Mouse (Mus musculus) MEL (cell line): ENCODE measurements around the gene Prdm9. TPM values are rescaled to one million over a fixed set of nuclear protein-coding genes. Genes with fewer than 3 reads are reported as not detected.

Experiments
- DNase-seq: peaks from one replicate; pipeline ENCODE4 v3.0.0; 2011; ENCODE audit warnings: low read depth, low spot score
- H3K27ac ChIP-seq: 2 replicates; pipeline ENCODE4 v1.5.1; 2012; ENCODE audit warnings: low read depth, mild to moderate bottlenecking, control low read depth, low read length, moderate library complexity; ENCODE audit not compliant: control insufficient read depth
- H3K27me3 ChIP-seq, 2 experiments: fragments of 150-350 bp in 1 of 2; sonication (generic) in 1 of 2; 2 replicates each; pipeline ENCODE4 v1.6.1; 2012; ENCODE audit warnings: low read length in 2 of 2, mild to moderate bottlenecking in 2 of 2, improper control_type of control experiment in 1 of 2, moderate library complexity in 1 of 2; ENCODE audit not compliant: insufficient read depth in 2 of 2, control insufficient read depth in 1 of 2
- H3K36me3 ChIP-seq, 2 experiments: 2 replicates each; pipeline ENCODE4 v1.6.1; 2012 to 2014; ENCODE audit warnings: low read length in 2 of 2, improper control_type of control experiment in 1 of 2, inconsistent platforms in 1 of 2, mild to moderate bottlenecking in 1 of 2; ENCODE audit not compliant: insufficient read depth in 2 of 2, control insufficient read depth in 1 of 2
- H3K4me1 ChIP-seq, 2 experiments: fragments of 150-350 bp in 1 of 2; sonication (generic) in 1 of 2; 2 replicates each; pipeline ENCODE4 v1.6.1; 2012; ENCODE audit warnings: low read length in 2 of 2, improper control_type of control experiment in 1 of 2, mild to moderate bottlenecking in 1 of 2; ENCODE audit not compliant: insufficient read depth in 2 of 2, control insufficient read depth in 1 of 2
- H3K4me3 ChIP-seq, 2 experiments: fragments of 150-350 bp in 1 of 2; sonication (generic) in 1 of 2; 2 replicates each; pipeline ENCODE4 v1.5.1; 2012; ENCODE audit warnings: low read depth in 2 of 2, low read length in 2 of 2, mild to moderate bottlenecking in 2 of 2, moderate library complexity in 2 of 2, control low read depth in 1 of 2, improper control_type of control experiment in 1 of 2; ENCODE audit not compliant: control insufficient read depth in 1 of 2, insufficient read depth in 1 of 2
- H3K79me2 ChIP-seq: 2 replicates; pipeline ENCODE4 v1.6.1; 2012; ENCODE audit warnings: mild to moderate bottlenecking, low read length, moderate library complexity; ENCODE audit not compliant: control insufficient read depth, poor library complexity, insufficient read depth
- H3K9ac ChIP-seq: 2 replicates; pipeline ENCODE4 v1.6.1; 2012; ENCODE audit warnings: low read depth, mild to moderate bottlenecking, control low read depth, low read length, moderate library complexity; ENCODE audit not compliant: control insufficient read depth, poor library complexity, severe bottlenecking
- H3K9me3 ChIP-seq: fragments of 150-350 bp; sonication (generic); replicated peaks from 2 replicates; pipeline ENCODE4 v1.6.1; 2012; ENCODE audit warnings: mild to moderate bottlenecking, low read length, improper control_type of control experiment, moderate library complexity; ENCODE audit not compliant: insufficient read depth
- BHLHE40 ChIP-seq: IDR thresholded peaks from 2 replicates; pipeline ENCODE4 v1.6.1; 2012; ENCODE audit warnings: low read depth, mild to moderate bottlenecking, inconsistent platforms, low read length, improper control_type of control experiment, borderline replicate concordance
- CHD2 ChIP-seq: IDR thresholded peaks from 2 replicates; pipeline ENCODE4 v1.6.1; 2011; ENCODE audit warnings: low read length, improper control_type of control experiment
- CTCF ChIP-seq, 3 experiments: IDR thresholded peaks in 2 of 3; conservative IDR thresholded peaks in 1 of 3; 2 replicates each; pipeline ENCODE4 v1.5.1; 2011 to 2012; ENCODE audit warnings: low read length in 3 of 3, low read depth in 2 of 3, mild to moderate bottlenecking in 2 of 3, improper control_type of control experiment in 1 of 3, inconsistent platforms in 1 of 3, mixed read lengths in 1 of 3, moderate library complexity in 1 of 3; ENCODE audit not compliant: control insufficient read depth in 1 of 3, insufficient read depth in 1 of 3, poor library complexity in 1 of 3, severe bottlenecking in 1 of 3
- E2F4 ChIP-seq: IDR thresholded peaks from 2 replicates; pipeline ENCODE4 v1.6.1; 2011; ENCODE audit warnings: low read depth, low read length, improper control_type of control experiment, borderline replicate concordance
- EP300 ChIP-seq, 2 experiments: IDR thresholded peaks; 2 replicates each; pipeline ENCODE4 v1.6.1; 2011; ENCODE audit warnings: improper control_type of control experiment in 2 of 2, low read length in 2 of 2, low read depth in 1 of 2, mild to moderate bottlenecking in 1 of 2
- ETS1 ChIP-seq: IDR thresholded peaks from 2 replicates; pipeline ENCODE4 v1.6.1; 2012; ENCODE audit warnings: low read depth, mild to moderate bottlenecking, inconsistent platforms, low read length, improper control_type of control experiment, moderate library complexity
- GABPA ChIP-seq: IDR thresholded peaks from 2 replicates; pipeline ENCODE4 v1.6.1; 2012; ENCODE audit warnings: low read depth, mild to moderate bottlenecking, inconsistent platforms, low read length, improper control_type of control experiment, moderate library complexity
- HCFC1 ChIP-seq: IDR thresholded peaks from 2 replicates; pipeline ENCODE4 v1.6.1; 2012; ENCODE audit warnings: low read depth, mild to moderate bottlenecking, inconsistent platforms, low read length, improper control_type of control experiment, moderate library complexity
- JUND ChIP-seq: IDR thresholded peaks from 2 replicates; pipeline ENCODE4 v1.6.1; 2011; ENCODE audit warnings: low read depth, mild to moderate bottlenecking, improper control_type of control experiment, low read length
- KAT2A ChIP-seq: conservative IDR thresholded peaks from 2 replicates; pipeline ENCODE4 v1.6.1; 2012; ENCODE audit warnings: low read depth, low read length, improper control_type of control experiment, inconsistent platforms
- MAFK ChIP-seq: IDR thresholded peaks from 2 replicates; pipeline ENCODE4 v1.6.1; 2011; ENCODE audit warnings: low read depth, mild to moderate bottlenecking, low read length, improper control_type of control experiment, borderline replicate concordance
- MAZ ChIP-seq: IDR thresholded peaks from 2 replicates; pipeline ENCODE4 v1.6.1; 2012; ENCODE audit warnings: low read depth, mild to moderate bottlenecking, inconsistent platforms, low read length, improper control_type of control experiment
- MEF2A ChIP-seq: IDR thresholded peaks from 2 replicates; pipeline ENCODE4 v1.6.1; 2014; ENCODE audit warnings: low read depth, mild to moderate bottlenecking, inconsistent platforms, low read length, improper control_type of control experiment; ENCODE audit not compliant: poor library complexity, insufficient replicate concordance, severe bottlenecking; ENCODE audit errors: extremely low read depth
- MXI1 ChIP-seq: IDR thresholded peaks from 2 replicates; pipeline ENCODE4 v1.6.1; 2011; ENCODE audit warnings: mild to moderate bottlenecking, low read depth, low read length, improper control_type of control experiment
- MYB ChIP-seq: IDR thresholded peaks from 2 replicates; pipeline ENCODE4 v1.6.1; 2011; ENCODE audit warnings: mild to moderate bottlenecking, low read depth, low read length, improper control_type of control experiment
- POLR2AphosphoS5 ChIP-seq: IDR thresholded peaks from 2 replicates; pipeline ENCODE4 v1.6.1; 2012; ENCODE audit warnings: low read depth, borderline replicate concordance, mild to moderate bottlenecking, inconsistent platforms, low read length, moderate library complexity, mixed read lengths
- RAD21 ChIP-seq: IDR thresholded peaks from 2 replicates; pipeline ENCODE4 v1.6.1; 2011; ENCODE audit warnings: mild to moderate bottlenecking, low read depth, low read length, improper control_type of control experiment
- RCOR1 ChIP-seq: IDR thresholded peaks from 2 replicates; pipeline ENCODE4 v1.6.1; 2012; ENCODE audit warnings: low read depth, mild to moderate bottlenecking, inconsistent platforms, low read length, improper control_type of control experiment
- SIN3A ChIP-seq: IDR thresholded peaks from 2 replicates; pipeline ENCODE4 v1.6.1; 2012; ENCODE audit warnings: low read length, improper control_type of control experiment, inconsistent platforms
- SMC3 ChIP-seq: IDR thresholded peaks from 2 replicates; pipeline ENCODE4 v1.6.1; 2011; ENCODE audit warnings: low read depth, low read length, improper control_type of control experiment
- TAL1 ChIP-seq: IDR thresholded peaks from 2 replicates; pipeline ENCODE4 v1.6.1; 2012; ENCODE audit warnings: mild to moderate bottlenecking, inconsistent platforms, low read length, moderate library complexity, mixed read lengths
- USF1 ChIP-seq: IDR thresholded peaks from 2 replicates; pipeline ENCODE4 v1.6.1; 2014; ENCODE audit warnings: low read depth, mild to moderate bottlenecking, inconsistent platforms, low read length, improper control_type of control experiment, moderate library complexity
- USF2 ChIP-seq, 2 experiments: IDR thresholded peaks; 2 replicates each; pipeline ENCODE4 v1.6.1; 2011 to 2012; ENCODE audit warnings: improper control_type of control experiment in 2 of 2, low read length in 2 of 2, borderline replicate concordance in 1 of 2, inconsistent platforms in 1 of 2, low read depth in 1 of 2, mild to moderate bottlenecking in 1 of 2; ENCODE audit not compliant: insufficient read depth in 1 of 2
- ZC3H11A ChIP-seq: IDR thresholded peaks from 2 replicates; pipeline ENCODE4 v1.6.1; 2012; ENCODE audit warnings: low read depth, mild to moderate bottlenecking, inconsistent platforms, low read length, improper control_type of control experiment
- ZKSCAN1 ChIP-seq: IDR thresholded peaks from 2 replicates; pipeline ENCODE4 v1.6.1; 2012; ENCODE audit warnings: low read depth, mild to moderate bottlenecking, inconsistent platforms, low read length, improper control_type of control experiment, moderate library complexity
- ZMIZ1 ChIP-seq: IDR thresholded peaks from 2 replicates; pipeline ENCODE4 v1.6.1; 2012; ENCODE audit warnings: low read depth, mild to moderate bottlenecking, inconsistent platforms, low read length, improper control_type of control experiment, moderate library complexity
- polyA plus RNA-seq, 2 experiments: library from polyadenylated mRNA; stranded (reverse) in 1 of 2; unstranded in 1 of 2; fragments of >175 nt in 1 of 2; fragments of >200 nt in 1 of 2; gene quantifications; 2 replicates each; pipeline versions ENCODE4 v1.2.1 to v1.2.4; 2012; ENCODE audit warnings: low replicate concordance in 2 of 2, low read depth in 1 of 2; ENCODE audit not compliant: insufficient read length in 2 of 2, insufficient read depth in 1 of 2, missing spikeins in 1 of 2
- total RNA-seq: library from RNA; depleted of rRNA; stranded (reverse); fragments of 300-350 nt; gene quantifications from 2 replicates; pipeline ENCODE4 v1.2.3, GENCODE M21; 2012

Gene Prdm9
- total and polyA plus RNA-seq, 3 experiments = 1.6 to 42.2 (median 3.5) TPM

GRCm38 (mm10) chr17:15585691-15586090 lies 21.5 kb upstream of the Prdm9 start:
- TF ChIP-seq ZC3H11A (peak; percentile 54), RAD21 (peak; percentile 77), TAL1 (no peak), MXI1 (no peak), CTCF (IDR thresholded peaks at IDR 0.05 in 2 of 3, conservative IDR thresholded peaks at IDR 0.05 in 1 of 3; ENCODE audit: control insufficient read depth in 1 of 3, insufficient read depth in 1 of 3, low read depth in 2 of 3, low read length in 3 of 3, poor library complexity in 1 of 3, severe bottlenecking in 1 of 3) (peak; percentile 37 to 64 (median 57); a peak in 5 of 6 replicates), MAZ (peak; percentile 30; the same call in 1 of the 2 replicates), SMC3 (peak; percentile 58), ZKSCAN1 (no peak), E2F4 (no peak)
- TF ChIP-seq, all 39 proteins: peak for 5
- Histone ChIP-seq H3K9ac (no peak overlapping the region), H3K9me3 (no peaks in the 10 kb centered on the region), H3K4me3 (no peak overlapping the region), H3K36me3 (no peaks in the 10 kb centered on the region), H3K27ac (no peak overlapping the region), H3K27me3 (peaks cover 0 to 2% of the 10 kb centered on the region in 2 experiments; a peak in 1 of 4 replicates), H3K79me2 (no peaks in the 10 kb centered on the region), H3K4me1 (no peaks in the 10 kb centered on the region)
- peak; percentile 81 for DNase-seq

- no peak overlapping the region for H3K4me3 ChIP-seq
- no peak overlapping the region for H3K9ac ChIP-seq
- no peak for DNase-seq
- H3K27ac ChIP-seq = no peak overlapping the region
- 0 out of 4 replicates have a peak, but pooled peaks cover 0 to 3% of the 10 kb centered on the region in 2 experiments for H3K4me1 ChIP-seq
- no peaks in the 10 kb centered on the region for H3K79me2 ChIP-seq
- H3K9me3 ChIP-seq = no peaks in the 10 kb centered on the region
- H3K36me3 ChIP-seq = no peaks in the 10 kb centered on the region
- TF ChIP-seq RCOR1 = no peak
- TF ChIP-seq JUND = no peak
- no peak for TF ChIP-seq E2F4
- TF ChIP-seq CHD2 = no peak
- no peak for TF ChIP-seq POLR2AphosphoS5
- TF ChIP-seq SIN3A = no peak
- TF ChIP-seq MEF2A = no peak
- no peak for TF ChIP-seq BHLHE40
- no peak for TF ChIP-seq ZMIZ1
- TF ChIP-seq GABPA = no peak
- TF ChIP-seq EP300 (IDR thresholded peaks at IDR 0.05; ENCODE audit: low read depth in 1 of 2, low read length in 2 of 2) = no peak
- no peak for TF ChIP-seq HCFC1
- TF ChIP-seq MAFK = no peak
- TF ChIP-seq MYB = no peak
- TF ChIP-seq KAT2A = no peak
- TF ChIP-seq MXI1 = no peak
- no peak for TF ChIP-seq USF1
- TF ChIP-seq USF2 (IDR thresholded peaks at IDR 0.05; ENCODE audit: borderline replicate concordance in 1 of 2, insufficient read depth in 1 of 2, low read depth in 1 of 2, low read length in 2 of 2) = no peak
- TF ChIP-seq ETS1 = no peak
- TF ChIP-seq, all 39 proteins: peak for 0
- peaks cover 0 to 2% of the 10 kb centered on the region in 2 experiments; a peak in 1 of 4 replicates for H3K27me3 ChIP-seq
Observed at GRCm38 (mm10) chr17:15583071-15583470, 18.9 kb upstream of the Prdm9 start.
